Mouse (Mus musculus): ENCODE results near the gene Ank. TPM values are rescaled to one million over a fixed set of nuclear protein-coding genes. Genes with fewer than 3 reads are reported as not detected.
A peak's percentile ranks its signal among the peaks of the same experiment; 100 is the strongest.

Ank gene
- polyA plus RNA-seq, 1 experiment from 2014 or later, result 18.0 TPM

DNA sequence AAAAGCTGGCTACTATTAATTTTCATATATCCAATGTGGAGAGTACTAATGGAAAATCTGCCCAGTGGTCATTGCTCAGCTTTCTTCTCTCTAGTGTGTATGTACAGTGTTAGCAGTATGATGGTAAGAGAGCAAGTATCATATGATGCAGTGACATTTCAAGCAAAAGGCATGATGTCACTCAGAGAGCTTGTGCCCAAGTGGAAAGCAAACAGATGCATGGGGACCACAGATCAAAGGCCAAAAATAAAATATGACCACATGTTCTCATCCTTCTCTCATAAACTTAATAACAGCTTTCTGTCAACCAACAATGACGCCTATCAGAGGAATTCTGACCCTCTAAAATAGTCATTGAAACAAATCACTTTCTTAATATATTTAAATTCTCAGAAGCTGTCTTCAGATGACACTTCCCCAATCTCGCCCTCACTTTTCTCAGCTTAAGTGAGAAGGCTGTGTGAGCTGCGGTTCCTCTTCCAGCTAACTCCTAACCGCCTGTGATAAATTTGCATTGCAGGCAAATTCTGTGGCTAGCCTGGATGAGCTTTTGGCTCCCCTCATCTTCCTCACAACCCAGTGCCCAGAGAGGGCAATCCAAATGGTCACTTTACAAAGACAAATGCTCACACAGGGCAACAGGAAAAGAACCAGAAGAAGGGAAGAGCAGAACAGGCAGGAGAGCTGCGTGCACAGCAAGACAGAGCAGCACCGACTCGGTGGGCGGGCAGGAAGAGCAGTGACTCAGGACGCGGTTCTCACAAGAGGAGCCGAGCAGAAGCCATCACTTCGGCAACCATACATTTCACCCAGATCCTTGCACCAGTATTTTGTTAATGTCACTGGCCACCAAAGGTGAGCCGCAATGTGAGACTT is 158.8 kb downstream of the Ank start:
- Histone ChIP-seq H3K27me3 (replicated peaks; ENCODE audit: control insufficient read depth, insufficient read depth, low read length) (no peaks in the 10 kb centered on the region), H3K9me3 (ENCODE audit: control insufficient read depth, low read length) (no peaks in the 10 kb centered on the region), H3K9ac (ENCODE audit: low read depth, low read length) (no peak overlapping the region), H3K4me3 (ENCODE audit: low read depth, low read length) (no peak overlapping the region), H3K4me1 (ENCODE audit: control insufficient read depth, insufficient read depth, low read length) (peaks cover 10% of the 10 kb centered on the region), H3K36me3 (ENCODE audit: control insufficient read depth, insufficient read depth, low read length) (peaks cover 42% of the 10 kb centered on the region), H3K4me2 (ENCODE audit: low read depth, low read length) (no peak overlapping the region), H3K27ac (replicated peaks; ENCODE audit: low read depth, low read length) (no peak overlapping the region)
- DNase-seq (ENCODE audit: low spot score), result no peak
- 89% methylated on average over 13 of the region's 13 CpGs for WGBS
- ATAC-seq (ENCODE audit: low read depth), result no peak

DNA sequence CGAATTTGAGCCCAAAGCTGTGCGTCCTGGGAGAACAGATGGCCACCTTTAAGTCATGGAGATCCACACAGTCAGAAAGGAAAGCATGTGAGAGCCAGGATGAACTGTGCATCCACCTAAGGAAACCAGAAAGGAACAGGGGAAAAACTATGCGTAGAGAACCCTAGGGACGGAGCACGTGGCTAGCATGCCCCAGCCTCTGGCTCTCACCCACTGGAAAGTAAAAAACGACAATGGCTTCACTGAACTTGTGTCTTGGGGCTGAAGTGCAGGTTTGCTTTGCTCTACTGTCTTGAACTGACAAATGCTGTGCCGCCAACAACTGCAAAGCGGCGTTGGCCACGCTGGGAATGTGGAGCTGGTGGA is 159.4 kb downstream of the Ank start:
- H3K27me3 ChIP-seq (replicated peaks; ENCODE audit: control insufficient read depth, insufficient read depth, low read length), result no peaks in the 10 kb centered on the region
- ATAC-seq (ENCODE audit: low read depth), result no peak
- WGBS, result 87% methylated on average over 10 of the region's 10 CpGs

GRCm38 (mm10) chr15:27626314-27626713 is 159.8 kb downstream of the Ank start:
- no peak for ATAC-seq (ENCODE audit: low read depth)
- DNase-seq (ENCODE audit: low spot score), result no peak

More for the DNA sequence above, 159.4 kb downstream of the Ank start:
- Histone ChIP-seq H3K4me3 (ENCODE audit: low read depth, low read length) (no peak overlapping the region), H3K4me2 (ENCODE audit: low read depth, low read length) (no peak overlapping the region), H3K9me3 (ENCODE audit: control insufficient read depth, low read length) (no peaks in the 10 kb centered on the region), H3K9ac (ENCODE audit: low read depth, low read length) (no peak overlapping the region), H3K4me1 (ENCODE audit: control insufficient read depth, insufficient read depth, low read length) (peaks cover 10% of the 10 kb centered on the region), H3K27ac (replicated peaks; ENCODE audit: low read depth, low read length) (no peak overlapping the region), H3K36me3 (ENCODE audit: control insufficient read depth, insufficient read depth, low read length) (peaks cover 36% of the 10 kb centered on the region)
- no peak for DNase-seq (ENCODE audit: low spot score)

DNA sequence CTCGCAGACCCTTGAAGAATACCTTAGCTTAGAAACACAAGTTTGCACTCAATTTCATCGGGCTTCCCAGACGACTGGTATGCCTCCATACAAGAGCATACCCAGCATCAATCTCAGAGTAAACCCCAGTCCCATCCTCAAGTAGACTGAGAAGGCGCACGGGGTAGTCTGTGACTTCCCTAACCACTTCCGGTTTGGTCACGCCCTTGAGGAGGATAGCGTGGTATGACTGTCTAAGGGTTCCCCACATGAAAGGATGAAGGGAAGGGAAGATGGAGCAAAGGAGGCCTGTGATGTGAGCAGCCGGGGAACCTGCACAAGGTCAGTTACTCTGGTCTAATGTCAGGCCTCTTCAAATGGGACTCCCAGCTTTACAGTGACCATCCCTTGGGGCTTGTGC is 161.3 kb downstream of the Ank start:
- Histone ChIP-seq H3K27ac (replicated peaks; ENCODE audit: low read depth, low read length) (no peak overlapping the region), H3K4me3 (ENCODE audit: low read depth, low read length) (no peak overlapping the region), H3K4me2 (ENCODE audit: low read depth, low read length) (no peak overlapping the region), H3K4me1 (ENCODE audit: control insufficient read depth, insufficient read depth, low read length) (peaks cover 16% of the 10 kb centered on the region), H3K9ac (ENCODE audit: low read depth, low read length) (no peak overlapping the region), H3K36me3 (ENCODE audit: control insufficient read depth, insufficient read depth, low read length) (peaks cover 24% of the 10 kb centered on the region), H3K27me3 (replicated peaks; ENCODE audit: control insufficient read depth, insufficient read depth, low read length) (no peaks in the 10 kb centered on the region), H3K9me3 (ENCODE audit: control insufficient read depth, low read length) (no peaks in the 10 kb centered on the region)
- no peak for DNase-seq (ENCODE audit: low spot score)
- WGBS, result 88% methylated on average over 9 of the region's 9 CpGs
- no peak for ATAC-seq (ENCODE audit: low read depth)

More at GRCm38 (mm10) chr15:27626314-27626713, 159.8 kb downstream of the Ank start:
- Histone ChIP-seq H3K9ac (ENCODE audit: low read depth, low read length) (no peak overlapping the region), H3K4me2 (ENCODE audit: low read depth, low read length) (no peak overlapping the region), H3K27me3 (replicated peaks; ENCODE audit: control insufficient read depth, insufficient read depth, low read length) (no peaks in the 10 kb centered on the region), H3K4me1 (ENCODE audit: control insufficient read depth, insufficient read depth, low read length) (peaks cover 14% of the 10 kb centered on the region), H3K9me3 (ENCODE audit: control insufficient read depth, low read length) (no peaks in the 10 kb centered on the region), H3K27ac (replicated peaks; ENCODE audit: low read depth, low read length) (no peak overlapping the region), H3K4me3 (ENCODE audit: low read depth, low read length) (no peak overlapping the region), H3K36me3 (ENCODE audit: control insufficient read depth, insufficient read depth, low read length) (peaks cover 32% of the 10 kb centered on the region)
- 93% methylated on average over 1 of the region's 1 CpGs for WGBS

DNA sequence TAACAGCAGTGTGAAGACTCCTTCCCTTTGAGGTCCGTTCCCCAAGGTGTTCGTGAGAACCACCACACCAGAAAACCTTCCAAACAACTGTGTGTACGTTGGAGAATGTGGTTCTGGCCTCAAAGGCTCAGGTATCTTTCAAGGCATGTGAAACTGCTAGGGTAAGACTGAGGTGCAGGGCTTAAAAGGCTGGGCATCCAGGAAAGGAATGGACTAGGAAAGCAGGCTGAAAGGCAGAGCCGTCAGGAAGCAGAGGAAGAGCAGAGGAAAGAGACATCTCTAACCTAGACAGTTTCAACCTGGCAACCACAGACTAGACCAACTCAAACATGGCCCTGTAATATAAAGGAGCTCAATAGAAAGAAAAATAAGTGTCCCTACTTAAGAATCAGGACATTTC is 162.6 kb downstream of the Ank start:
- WGBS, result 72% methylated on average over 4 of the region's 4 CpGs

GRCm38 (mm10) chr15:27629800-27630600 is 163.5 kb downstream of the Ank start:
- Histone ChIP-seq H3K36me3 (ENCODE audit: control insufficient read depth, insufficient read depth, low read length) (peaks cover 19% of the 10 kb centered on the region; the same call in 1 of the 2 replicates), H3K9me3 (ENCODE audit: control insufficient read depth, low read length) (no peaks in the 10 kb centered on the region), H3K27ac (replicated peaks; ENCODE audit: low read depth, low read length) (peak overlapping the region; percentile 55; the same call in 1 of the 2 replicates), H3K4me1 (ENCODE audit: control insufficient read depth, insufficient read depth, low read length) (peaks cover 16% of the 10 kb centered on the region), H3K9ac (ENCODE audit: low read depth, low read length) (peak overlapping the region; percentile 87), H3K4me3 (ENCODE audit: low read depth, low read length) (peak overlapping the region; percentile 91), H3K4me2 (ENCODE audit: low read depth, low read length) (peak overlapping the region; percentile 82), H3K27me3 (replicated peaks; ENCODE audit: control insufficient read depth, insufficient read depth, low read length) (no peaks in the 10 kb centered on the region)
- DNase-seq (ENCODE audit: low spot score), result no peak
- ATAC-seq (ENCODE audit: low read depth), result peak; percentile 63; the same call in 1 of the 2 replicates
- 3% methylated on average over 30 of the region's 53 CpGs for WGBS

More for the DNA sequence above, 162.6 kb downstream of the Ank start:
- H3K36me3 ChIP-seq (ENCODE audit: control insufficient read depth, insufficient read depth, low read length), result peaks cover 19% of the 10 kb centered on the region; the same call in 1 of the 2 replicates
- H3K27ac ChIP-seq (replicated peaks; ENCODE audit: low read depth, low read length), result no peak overlapping the region
- H3K4me1 ChIP-seq (ENCODE audit: control insufficient read depth, insufficient read depth, low read length), result peaks cover 16% of the 10 kb centered on the region
- peak overlapping the region; percentile 87 for H3K9ac ChIP-seq (ENCODE audit: low read depth, low read length)
- peak overlapping the region; percentile 82 for H3K4me2 ChIP-seq (ENCODE audit: low read depth, low read length)
- no peak for DNase-seq (ENCODE audit: low spot score)
- ATAC-seq (ENCODE audit: low read depth), result no peak
- no peaks in the 10 kb centered on the region for H3K27me3 ChIP-seq (replicated peaks; ENCODE audit: control insufficient read depth, insufficient read depth, low read length)
- no peaks in the 10 kb centered on the region for H3K9me3 ChIP-seq (ENCODE audit: control insufficient read depth, low read length)
- H3K4me3 ChIP-seq (ENCODE audit: low read depth, low read length), result 0 out of 2 replicates have a peak overlapping the region, but pooled peaks have one; percentile 91

DNA sequence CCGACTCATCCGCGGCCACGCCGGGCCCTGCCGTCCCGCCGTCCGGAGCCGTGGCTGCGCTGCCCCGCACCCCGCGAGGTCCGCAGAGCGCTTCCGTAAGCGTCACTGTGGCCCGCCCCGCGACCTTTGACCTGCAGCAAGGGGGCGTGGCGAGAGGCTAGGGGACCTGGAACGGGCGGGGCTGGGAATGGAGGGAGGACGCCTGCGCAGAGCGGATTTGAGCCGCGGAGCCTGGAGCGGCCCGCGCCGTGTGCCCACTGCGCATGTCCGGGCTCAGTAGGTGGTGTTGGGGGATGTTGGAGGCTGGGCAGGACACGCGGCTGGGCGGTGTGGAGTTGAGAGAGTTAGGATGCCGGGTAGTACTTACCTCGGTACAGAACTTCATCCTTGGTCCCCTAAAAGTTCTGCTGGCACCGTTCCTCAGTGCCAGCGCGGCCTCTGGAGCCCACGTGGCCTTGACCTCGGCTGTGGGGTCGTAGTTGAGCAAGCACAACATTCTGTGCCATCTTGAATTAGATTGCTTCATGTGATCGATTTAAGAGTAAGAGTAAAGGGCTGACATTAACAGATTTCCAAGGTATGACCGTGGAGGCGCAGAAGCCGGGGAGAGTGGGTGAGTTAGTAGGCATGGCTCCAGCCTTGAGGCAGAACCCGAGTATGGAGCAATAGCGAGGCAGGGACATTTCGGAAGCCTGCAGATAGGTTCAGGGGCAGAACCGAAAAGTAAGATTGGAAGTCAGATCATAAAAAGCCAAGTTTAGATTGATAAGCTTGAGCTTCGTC is 164.3 kb downstream of the Ank start, which contains the start of gene Otulin:
TSS of gene Otulin (minus strand) at position 93 of the 783 bp plus-strand sequence.
- peak within 1 kb of the TSS; percentile 72; the same call in 1 of the 2 replicates for H3K27ac ChIP-seq (replicated peaks; ENCODE audit: low read depth, low read length)
- H3K4me3 ChIP-seq (ENCODE audit: low read depth, low read length), result peak within 1 kb of the TSS; percentile 91
- DNase-seq (ENCODE audit: low spot score), result peak; percentile 98
- H3K9me3 ChIP-seq (ENCODE audit: control insufficient read depth, low read length), result no peaks in the 10 kb centered on the region
- peaks cover 14% of the 10 kb centered on the region; the same call in 1 of the 2 replicates for H3K36me3 ChIP-seq (ENCODE audit: control insufficient read depth, insufficient read depth, low read length)
- H3K9ac ChIP-seq (ENCODE audit: low read depth, low read length), result peak within 1 kb of the TSS; percentile 87
- WGBS, result 6% methylated on average over 41 of the region's 56 CpGs
- H3K27me3 ChIP-seq (replicated peaks; ENCODE audit: control insufficient read depth, insufficient read depth, low read length), result no peaks in the 10 kb centered on the region
- peak within 1 kb of the TSS; percentile 82 for H3K4me2 ChIP-seq (ENCODE audit: low read depth, low read length)
- peaks cover 16% of the 10 kb centered on the region for H3K4me1 ChIP-seq (ENCODE audit: control insufficient read depth, insufficient read depth, low read length)
- ATAC-seq (ENCODE audit: low read depth), result peak; percentile 98
